Mouse (Mus musculus): Measurements from ENCODE around the gene Ednrb.

- no peak for TF ChIP-seq FLI1 (IDR thresholded peaks at IDR 0.05; ENCODE audit: low read length)
- TF ChIP-seq GATA1 (IDR thresholded peaks at IDR 0.05; ENCODE audit: borderline replicate concordance, low read length): no peak
Observed at GRCm38 (mm10) chr14:103785096-103785965, 58.9 kb downstream of the Ednrb start.

Data from megakaryocyte, embryonic 14.5 days (primary cell).